In the genomic region with DNA sequence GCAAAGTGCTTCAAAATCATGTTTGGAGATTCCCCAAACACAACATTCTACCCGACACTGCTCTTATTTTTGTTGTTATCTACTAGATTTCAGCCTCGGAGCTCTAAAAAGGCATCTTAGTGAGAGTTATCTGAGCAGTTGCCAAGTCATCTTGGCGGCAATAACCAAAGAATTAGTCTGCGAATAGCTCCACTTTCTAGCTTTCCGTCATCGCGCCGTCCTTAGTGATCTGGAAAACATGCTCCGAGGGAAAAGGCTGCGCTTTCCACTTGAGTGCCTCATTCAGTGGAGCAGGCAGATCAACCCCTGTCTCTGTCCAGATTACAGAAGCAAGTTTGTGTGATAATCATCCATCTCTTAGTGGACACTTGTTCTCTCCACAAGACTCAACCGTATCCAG, we compare ENCODE assay signal across 10 mouse cellular contexts. TPM values are rescaled to one million over a fixed set of nuclear protein-coding genes. Genes with fewer than 3 reads are reported as not detected.
A peak's percentile ranks its signal among the peaks of the same experiment; 100 is the strongest.
DNase-seq lines count a peak whose midpoint lies in the region; ATAC-seq lines count a peak whose summit lies in the region.
"Had no signal": no experiment of that assay in that cellular context is flagged by ENCODE, and none has a peak within 500 bp of the region (broad histone marks: within the 10 kb centered on the region; RNA-seq: fewer than 3 reads in every experiment).

No protein-coding gene starts in this region.

- peaks cover 13% of the 10 kb centered on the region for H3K4me1 ChIP-seq in heart, embryonic 10.5 days
- peaks cover 21% of the 10 kb centered on the region for H3K4me1 ChIP-seq in heart, embryonic 15.5 days (replicated peaks)
- H3K4me1 ChIP-seq: neural tube, embryonic 12.5 days had no signal

- H3K27me3 ChIP-seq in heart, embryonic 10.5 days (ENCODE audit: insufficient read depth, poor library complexity, severe bottlenecking), result no peaks in the 10 kb centered on the region
- H3K27me3 ChIP-seq in heart, embryonic 15.5 days, result no peaks in the 10 kb centered on the region
- H3K27me3 ChIP-seq: lung, embryonic 15.5 days; neural tube, embryonic 12.5 days had no signal

- ATAC-seq in heart, embryonic 15.5 days (replicated peaks; ENCODE audit: insufficient number of reproducible peaks, insufficient read depth, low FRiP score, low read depth), result no peak; the same call in 1 of the 2 replicates

- H3K27ac ChIP-seq in heart, embryonic 10.5 days, result no peak overlapping the region
- H3K27ac ChIP-seq in heart, embryonic 15.5 days, result peak overlapping the region; percentile 54
- H3K27ac ChIP-seq: lung, embryonic 15.5 days; neural tube, embryonic 12.5 days had no signal

- H3K9me3 ChIP-seq in heart, embryonic 10.5 days, result no peaks in the 10 kb centered on the region
- no peaks in the 10 kb centered on the region for H3K9me3 ChIP-seq in heart, embryonic 15.5 days (replicated peaks)
- H3K9me3 ChIP-seq: lung, embryonic 15.5 days; neural tube, embryonic 12.5 days had no signal

- no peaks in the 10 kb centered on the region for H3K36me3 ChIP-seq in heart, embryonic 10.5 days
- no peaks in the 10 kb centered on the region for H3K36me3 ChIP-seq in heart, embryonic 15.5 days
- H3K36me3 ChIP-seq: lung, embryonic 15.5 days; neural tube, embryonic 12.5 days had no signal

- DNase-seq in heart, adult 11 months, result peak; percentile 93
- no peak for DNase-seq in heart, embryonic 10.5 days (ENCODE audit: low spot score)
- peak; percentile 22 for DNase-seq in ovary, adult 18-20 months (ENCODE audit: low spot score)
- DNase-seq in ovary, postnatal 14 days (ENCODE audit: low spot score), result no peak
- DNase-seq in retina, adult 2 months (ENCODE audit: low read depth, low spot score), result peak; percentile 8
- no peak for DNase-seq in embryo, embryonic 10 days (ENCODE audit: low spot score)
- no peak for DNase-seq in embryo, embryonic 11 days

- peak overlapping the region; percentile 44 for H3K4me2 ChIP-seq in heart, embryonic 15.5 days
- H3K4me2 ChIP-seq: lung, embryonic 15.5 days; neural tube, embryonic 12.5 days had no signal

- WGBS in heart, embryonic 10.5 days, result 44% methylated on average over 11 of the region's 11 CpGs
- 33% methylated on average over 11 of the region's 11 CpGs for WGBS in heart, embryonic 15.5 days

- no peak overlapping the region for H3K9ac ChIP-seq in heart, embryonic 15.5 days
- H3K9ac ChIP-seq: lung, embryonic 15.5 days; neural tube, embryonic 12.5 days had no signal

- H3K4me3 ChIP-seq in heart, embryonic 10.5 days, result no peak overlapping the region
- H3K4me3 ChIP-seq in heart, embryonic 15.5 days, result no peak overlapping the region
- H3K4me3 ChIP-seq: lung, embryonic 15.5 days; neural tube, embryonic 12.5 days had no signal

RNA-seq across cellular contexts. Expression of gene Calcrl, which starts 44.4 kb away (rescaled TPM):
- polyA plus RNA-seq in heart, embryonic 10.5 days (2016; fragmentation: Nextera tagmentation; extraction: Ambion mirVana), result 37.7 and 52.7 TPM in 2 replicates
- polyA plus RNA-seq in heart, embryonic 15.5 days (2015; fragmentation: Nextera tagmentation; extraction: Ambion mirVana), result 38.8 and 39.4 TPM in 2 replicates

Comparison
In these comparisons a context has a peak if more than half of its experiments do, and no peak if none do; other contexts are left out.
1. DNase-seq: peak in heart, adult 11 months (single experiment), ovary, adult 18-20 months (single experiment) and retina, adult 2 months (single experiment); none in heart, embryonic 10.5 days (single experiment), ovary, postnatal 14 days (single experiment), embryo, embryonic 10 days (single experiment) and embryo, embryonic 11 days (single experiment).